Mouse (Mus musculus) spleen, adult 10 weeks (tissue): ENCODE data around the gene Trim12c. TPM values are rescaled to one million over a fixed set of nuclear protein-coding genes. Genes with fewer than 3 reads are reported as not detected.

ENCODE experiments used
- polyA plus RNA-seq: library from polyadenylated mRNA; stranded (reverse); fragments of 350-450 nt; fragmentation: Illumina TruSeq; extraction: RNeasy Lipid Tissue Mini Kit (QIAGEN cat#74804); gene quantifications from one replicate; pipeline ENCODE4 v1.2.3, GENCODE M21; 2015; ENCODE audit warnings: low replicate concordance; ENCODE audit not compliant: insufficient read depth

Trim12c gene
- 101 TPM for polyA plus RNA-seq

DNA sequence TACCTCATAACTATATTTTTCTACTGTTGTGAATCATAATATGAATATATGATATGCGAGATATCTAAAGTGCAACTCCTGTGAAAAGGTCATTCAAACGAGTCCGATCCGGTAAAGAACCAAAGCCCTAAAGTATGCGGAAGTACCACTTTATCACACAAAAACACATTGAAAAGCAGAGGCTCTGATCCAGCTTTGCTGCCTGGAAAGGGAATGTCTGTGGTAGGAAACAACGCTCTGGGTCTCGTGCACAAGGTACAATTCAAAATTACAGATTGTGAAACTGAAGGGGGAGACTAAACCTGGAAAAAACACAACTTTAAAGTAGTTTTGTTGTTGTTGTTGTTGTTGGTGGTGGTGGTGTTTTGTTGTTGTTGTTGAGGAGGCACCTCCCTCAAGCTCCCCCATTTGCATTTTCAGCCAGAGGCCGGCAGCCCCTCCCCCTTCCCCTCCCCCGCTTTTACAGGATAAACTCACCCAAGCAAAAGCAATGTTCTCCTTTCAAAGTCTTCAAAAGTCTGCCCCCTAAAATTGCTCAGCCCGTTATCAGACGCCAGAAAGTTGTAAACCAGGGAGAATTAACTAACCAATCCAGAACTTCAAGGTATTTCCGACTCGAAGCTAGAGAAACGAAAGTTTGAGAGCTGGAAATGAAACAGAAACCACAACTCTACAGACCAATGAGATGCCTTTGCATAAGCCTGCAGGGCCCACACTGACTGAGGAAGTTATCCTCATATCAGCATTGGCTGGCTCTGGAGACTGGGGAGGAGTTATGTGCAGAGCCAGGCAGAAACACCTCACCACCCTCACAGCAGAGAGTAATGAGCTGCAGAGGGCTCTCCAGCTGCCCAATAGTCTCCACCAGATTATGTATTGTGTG lies at the start of gene Trim12c:
Gene Trim12c, minus strand, starts transcription at position 646 of the 883 bp plus-strand sequence.

DNA sequence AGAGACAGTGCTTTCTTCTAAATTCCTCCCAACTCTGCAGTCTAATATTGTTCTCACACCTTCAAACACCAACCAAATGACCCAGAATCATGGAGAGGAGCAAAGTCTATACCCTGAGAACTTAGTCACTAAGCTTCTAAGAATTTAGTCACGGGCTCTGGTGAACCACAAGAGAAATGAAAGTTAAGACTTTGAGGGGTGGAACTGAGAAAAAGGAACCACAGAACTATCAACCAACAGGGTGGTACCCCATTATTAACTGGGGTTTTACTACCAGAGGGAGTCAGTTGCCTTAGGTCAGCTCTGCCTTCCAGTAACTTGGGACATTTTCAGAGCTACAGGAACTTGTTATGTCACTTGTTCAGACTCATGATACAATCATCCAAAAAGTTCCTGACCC lies 47.5 kb upstream of the Trim12c start, which contains the start of gene Trim30c:
Gene Trim30c, minus strand, starts transcription at position 140 of the 400 bp plus-strand sequence.

DNA sequence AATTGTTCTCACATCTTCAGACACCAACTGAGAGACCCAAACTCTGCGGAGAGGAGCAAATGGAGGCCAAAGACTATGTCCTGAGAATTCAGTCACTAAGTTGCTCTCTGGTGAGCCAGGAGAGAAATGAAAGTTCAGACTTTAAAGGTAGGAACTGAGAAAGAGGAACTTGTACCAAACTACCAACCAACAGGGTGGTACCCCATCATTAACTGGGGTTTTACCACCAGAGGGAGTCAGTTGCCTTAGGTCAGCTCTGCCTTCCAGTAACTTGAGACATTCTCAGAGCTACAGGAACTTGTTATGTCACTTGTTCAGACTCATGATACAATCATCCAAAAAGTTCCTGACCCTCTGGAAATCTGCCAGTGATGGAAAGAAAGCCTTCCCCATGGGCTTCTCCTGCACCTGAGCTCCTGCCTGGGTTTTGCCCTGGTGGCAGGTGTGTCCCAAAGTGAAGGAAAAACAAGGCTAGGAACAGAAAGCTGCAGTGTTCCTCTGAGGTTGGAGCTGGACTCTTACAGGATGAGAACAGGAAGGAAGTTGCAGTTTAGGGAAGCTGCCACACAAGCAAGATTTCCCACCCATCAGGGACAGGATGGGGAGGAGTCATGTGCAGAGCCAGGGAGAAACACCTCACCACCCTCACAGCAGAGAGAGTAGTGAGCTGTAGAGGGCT lies 16.7 kb upstream of the Trim12c start, which contains the start of gene Trim30b:
Gene Trim30b, minus strand, starts transcription at position 149 of the 679 bp plus-strand sequence.

DNA sequence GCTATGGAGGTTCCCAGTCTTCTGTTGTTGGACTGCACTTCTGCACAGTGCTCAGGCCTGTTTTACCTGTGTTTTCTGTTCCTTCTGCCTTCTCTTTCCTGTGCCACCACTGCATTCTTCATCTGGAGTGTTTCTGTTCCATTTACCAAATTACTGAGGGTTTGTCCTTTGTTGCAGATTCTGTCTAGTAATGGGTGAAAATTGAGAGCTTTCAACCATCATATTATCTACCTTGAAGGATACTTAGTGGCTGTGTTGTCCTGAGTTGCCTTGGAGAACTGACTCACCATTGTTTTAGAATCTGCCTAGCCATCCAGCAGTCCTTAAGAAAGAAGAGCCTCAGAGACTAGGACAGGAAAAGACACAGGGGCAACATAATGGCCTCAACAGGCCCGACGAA lies 24.0 kb downstream of the Trim12c start, which contains the start of gene Trim34b:
Gene Trim34b, plus strand, starts transcription at position 301 of the 400 bp plus-strand sequence.

DNA sequence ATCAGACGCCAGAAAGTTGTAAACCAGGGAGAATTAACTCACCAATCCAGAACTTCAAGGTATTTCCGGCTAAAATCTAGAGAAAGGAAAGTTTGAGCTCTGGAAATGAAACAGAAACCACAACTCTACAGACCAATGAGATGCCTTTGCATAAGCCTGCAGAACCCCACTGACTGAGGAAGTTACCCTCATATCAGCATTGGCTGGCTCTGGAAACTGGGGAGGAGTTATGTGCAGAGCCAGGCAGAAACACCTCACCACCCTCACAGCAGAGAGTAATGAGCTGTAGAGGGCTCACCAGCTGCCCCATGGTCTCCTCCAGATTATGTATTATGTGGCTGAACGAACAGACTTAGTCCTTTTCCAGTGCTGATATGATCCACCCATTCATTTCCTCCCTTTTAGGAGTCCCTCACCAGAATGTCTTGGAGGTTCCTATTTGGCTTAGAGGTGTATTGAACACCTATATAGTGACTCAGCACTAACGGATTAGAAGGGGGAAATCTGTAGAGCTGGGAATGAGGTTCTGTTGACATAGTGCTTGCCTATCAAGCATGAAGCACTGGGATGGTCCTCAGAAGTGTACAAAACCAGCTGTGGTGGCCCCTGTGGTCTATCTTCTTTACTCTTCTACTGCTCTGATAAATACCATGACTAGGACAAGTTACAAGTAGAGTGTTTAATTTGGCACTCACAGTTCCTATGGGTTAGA lies 37.6 kb downstream of the Trim12c start, which contains the start of gene Trim12a:
Gene Trim12a, minus strand, starts transcription at position 98 of the 712 bp plus-strand sequence.

Other genes starting within 250 kb of the Trim12c start
- not detected for gene Olfr646, start 248.5 kb downstream of the Trim12c start, polyA plus RNA-seq
- not detected for gene Ubqln5, start 223.5 kb downstream of the Trim12c start, polyA plus RNA-seq
- not detected for gene Olfr643, start 216.0 kb downstream of the Trim12c start, polyA plus RNA-seq
- not detected for gene Ubqln3, start 210.1 kb downstream of the Trim12c start, polyA plus RNA-seq
- not detected for gene Ubqlnl, start 202.8 kb downstream of the Trim12c start, polyA plus RNA-seq
- gene Olfm5, start 188.5 kb downstream of the Trim12c start, polyA plus RNA-seq: not detected
- 0.15 TPM for gene Olfr648, start 170.0 kb downstream of the Trim12c start, polyA plus RNA-seq
- gene Olfr649, start 157.4 kb downstream of the Trim12c start, polyA plus RNA-seq: not detected
- 1.7 TPM for gene Trim6, start 134.6 kb downstream of the Trim12c start, polyA plus RNA-seq
- gene Trim34a, start 108.9 kb downstream of the Trim12c start, polyA plus RNA-seq: 157 TPM
- 69.3 TPM for gene Trim5, start 65.3 kb downstream of the Trim12c start, polyA plus RNA-seq
- 305 TPM for gene Trim12a, start 37.9 kb downstream of the Trim12c start, polyA plus RNA-seq
- gene Trim34b, start 23.9 kb downstream of the Trim12c start, polyA plus RNA-seq: 4.3 TPM
- 84.2 TPM for gene Trim30b, start 16.5 kb upstream of the Trim12c start, polyA plus RNA-seq
- 6.6 TPM for gene Trim30c, start 47.5 kb upstream of the Trim12c start, polyA plus RNA-seq
- gene Trim30a, start 111.8 kb upstream of the Trim12c start, polyA plus RNA-seq: 165 TPM
- 83.4 TPM for gene Trim30d, start 154.5 kb upstream of the Trim12c start, polyA plus RNA-seq
- gene Olfr651, start 196.8 kb upstream of the Trim12c start, polyA plus RNA-seq: not detected
- not detected for gene Olfr652, start 207.5 kb upstream of the Trim12c start, polyA plus RNA-seq
- not detected for gene Olfr653, start 224.0 kb upstream of the Trim12c start, polyA plus RNA-seq
- gene Olfr654, start 233.7 kb upstream of the Trim12c start, polyA plus RNA-seq: not detected
- not detected for gene Olfr655, start 248.4 kb upstream of the Trim12c start, polyA plus RNA-seq